Mouse (Mus musculus): ENCODE measurements around the gene Plekhh2.

- TF ChIP-seq POLR2A (IDR thresholded peaks at IDR 0.05; ENCODE audit: borderline replicate concordance, low read depth, low read length) (no peak), CTCF (IDR thresholded peaks at IDR 0.05; ENCODE audit: low read depth, low read length) (no peak)
These were observed 28.9 kb downstream of the Plekhh2 start for GRCm38 (mm10) chr17:84540603-84541002.

Data from bone marrow macrophage, adult 2 months (primary cell).